Mouse (Mus musculus) neural tube, embryonic 14.5 days (tissue): ENCODE results near the gene Commd9. TPM values are rescaled to one million over a fixed set of nuclear protein-coding genes. Genes with fewer than 3 reads are reported as not detected.

Experiments used
- ATAC-seq: fragments of 200-750 bp; cut with Nextera tagmentation; 2 replicates; pipeline ENCODE4 v1.8.0; 2017; ENCODE audit warnings: low read depth, mild to moderate bottlenecking, moderate TSS enrichment, moderate library complexity
- H3K27ac ChIP-seq: fragments of 300-500 bp; sonication (generic); 2 replicates; pipeline ENCODE4 v1.5.1; 2014; ENCODE audit warnings: low read depth, mild to moderate bottlenecking, control low read depth, low read length, moderate library complexity, mixed read lengths
- H3K27me3 ChIP-seq: fragments of 300-500 bp; sonication (generic); 2 replicates; pipeline ENCODE4 v1.6.1; 2014; ENCODE audit warnings: low read length; ENCODE audit not compliant: control insufficient read depth, insufficient read depth
- H3K36me3 ChIP-seq: fragments of 300-500 bp; sonication (generic); 2 replicates; pipeline ENCODE4 v1.6.1; 2014; ENCODE audit warnings: low read length, mixed read lengths; ENCODE audit not compliant: control insufficient read depth, insufficient read depth
- H3K4me1 ChIP-seq: fragments of 300-500 bp; sonication (generic); 2 replicates; pipeline ENCODE4 v1.6.1; 2014; ENCODE audit warnings: low read length; ENCODE audit not compliant: control insufficient read depth, insufficient read depth
- H3K4me2 ChIP-seq: fragments of 300-500 bp; sonication (generic); 2 replicates; pipeline ENCODE4 v1.6.1; 2014; ENCODE audit warnings: mild to moderate bottlenecking, low read depth, low read length, control low read depth
- H3K4me3 ChIP-seq: fragments of 300-500 bp; sonication (generic); 2 replicates; pipeline ENCODE4 v1.5.1; 2014; ENCODE audit warnings: low read depth, low read length, control low read depth, mixed read lengths
- H3K9ac ChIP-seq: fragments of 300-500 bp; sonication (generic); replicated peaks from 2 replicates; pipeline ENCODE4 v1.6.1; 2014; ENCODE audit warnings: low read depth, mild to moderate bottlenecking, control low read depth, low read length, mixed read lengths
- H3K9me3 ChIP-seq: fragments of 300-500 bp; sonication (generic); 2 replicates; pipeline ENCODE4 v1.6.1; 2016; ENCODE audit warnings: low read length; ENCODE audit not compliant: control insufficient read depth
- WGBS: fragments of 180-500 bp; shearing (Covaris S2); extraction: QIAGEN DNeasy Blood & Tissue Kit; methylation state at CpG from one replicate; pipeline ENCODE4 v1.1.7; 2014; 5-methylcytosine and 5-hydroxymethylcytosine counted together
- polyA plus RNA-seq: library from polyadenylated mRNA; unstranded; fragments of >200 nt; fragmentation: Nextera tagmentation; extraction: Ambion mirVana; gene quantifications from 2 replicates; pipeline ENCODE4 v1.2.1, GENCODE M21; 2014

Commd9 gene
- polyA plus RNA-seq, 1 experiment from 2014 or later: 104 TPM

DNA sequence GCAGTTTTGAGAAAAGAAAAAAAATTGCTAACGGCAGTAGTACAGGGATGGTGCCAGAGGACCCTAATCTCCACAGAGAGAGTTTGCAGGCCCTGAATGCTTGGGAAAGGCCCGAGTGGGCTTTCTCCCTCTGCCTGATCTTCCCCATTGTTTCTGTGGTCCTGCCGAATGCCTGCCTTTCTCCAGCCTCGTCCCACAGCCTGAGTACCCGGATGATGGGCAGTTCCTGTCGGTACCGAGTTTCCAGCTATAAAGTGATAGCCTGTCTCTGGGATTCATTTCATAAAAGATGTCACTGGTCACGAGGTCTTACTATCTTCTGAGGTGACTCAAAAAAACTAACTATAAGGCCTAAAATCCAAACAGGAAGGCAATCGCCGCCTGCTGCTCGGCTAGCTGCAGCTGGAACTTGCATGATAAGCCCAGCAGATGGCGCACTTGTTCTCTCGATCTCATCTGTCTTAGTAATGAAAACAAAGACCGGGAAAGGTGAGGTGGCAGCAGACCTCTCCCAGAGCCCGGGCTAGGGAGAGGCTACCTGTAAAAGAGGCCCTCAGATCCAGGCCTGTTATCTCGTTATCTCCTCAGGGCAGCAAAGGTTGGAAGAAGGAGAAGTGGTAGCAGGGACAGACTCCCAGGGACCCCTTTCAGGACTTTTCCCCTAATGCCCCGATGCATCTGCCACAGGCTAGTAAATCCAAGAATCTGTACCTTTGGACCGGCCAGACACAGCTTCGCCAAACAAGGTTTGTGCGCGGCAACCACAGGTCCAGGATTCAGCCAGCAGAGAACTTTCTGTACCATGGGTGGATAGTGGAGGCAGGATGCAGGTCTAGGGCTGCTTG, 19.7 kb downstream of the Commd9 start:
- Histone ChIP-seq H3K9ac (peak overlapping the region; percentile 37; the same call in 1 of the 2 replicates), H3K27me3 (no peaks in the 10 kb centered on the region), H3K9me3 (no peaks in the 10 kb centered on the region), H3K4me2 (peak overlapping the region; percentile 30; the same call in 1 of the 2 replicates), H3K27ac (no peak overlapping the region), H3K36me3 (no peaks in the 10 kb centered on the region), H3K4me3 (no peak overlapping the region), H3K4me1 (peaks cover 4% of the 10 kb centered on the region)
- 25% methylated on average over 21 of the region's 21 CpGs for WGBS
- peak; percentile 75 for ATAC-seq

DNA sequence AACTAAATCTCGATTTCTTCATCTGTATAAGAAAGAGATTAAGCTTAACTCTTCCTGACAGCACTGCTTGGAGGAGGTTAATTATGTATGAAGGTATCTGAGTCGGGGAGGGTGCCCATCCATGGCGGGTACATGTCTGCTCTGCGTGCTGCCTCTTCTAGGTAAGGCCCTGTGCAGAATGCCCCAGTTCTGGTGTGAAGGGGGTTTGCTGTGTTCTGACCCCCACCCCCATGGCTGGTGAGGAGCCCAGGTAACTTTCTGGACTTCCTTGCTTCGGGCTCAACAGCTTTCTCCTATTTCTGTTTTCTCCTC, 20.3 kb downstream of the Commd9 start:
- Histone ChIP-seq H3K36me3 (no peaks in the 10 kb centered on the region), H3K4me2 (no peak overlapping the region), H3K27me3 (no peaks in the 10 kb centered on the region), H3K27ac (no peak overlapping the region), H3K9ac (peak overlapping the region; percentile 37; the same call in 1 of the 2 replicates), H3K4me3 (no peak overlapping the region), H3K4me1 (peaks cover 4% of the 10 kb centered on the region), H3K9me3 (no peaks in the 10 kb centered on the region)
- ATAC-seq: peak; percentile 45; the same call in 1 of the 2 replicates
- WGBS: 72% methylated on average over 5 of the region's 5 CpGs

DNA sequence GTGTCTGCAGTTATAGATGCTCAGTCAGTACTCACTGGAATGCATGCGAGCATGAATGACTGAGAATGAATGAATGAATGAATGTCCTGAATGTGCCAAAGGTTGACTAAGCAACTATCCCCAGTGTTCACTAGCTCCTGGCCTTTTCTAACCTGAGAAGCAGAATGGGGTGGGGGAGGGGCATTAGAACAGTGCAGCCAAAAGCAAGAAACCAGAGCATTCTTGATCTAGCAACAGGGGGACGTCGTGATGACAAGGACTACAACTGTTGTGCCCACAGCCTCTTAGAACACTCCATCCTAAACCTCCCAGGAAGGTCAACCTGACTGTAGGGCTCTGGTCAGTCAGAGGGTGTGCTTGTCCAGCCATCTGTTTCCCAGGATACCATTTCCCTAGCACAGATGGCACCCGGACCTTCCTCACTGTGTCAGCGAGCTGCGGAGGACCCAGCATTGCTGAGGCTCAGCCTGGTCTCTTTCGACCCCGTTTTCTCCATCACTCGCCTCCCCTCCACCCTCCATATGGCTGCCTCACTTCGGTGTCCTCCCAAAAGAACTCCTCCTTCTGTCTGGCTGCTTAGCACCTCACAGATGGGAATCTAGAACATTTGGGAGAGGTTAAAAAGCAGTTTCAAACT, 21.5 kb downstream of the Commd9 start:
- Histone ChIP-seq H3K27me3 (no peaks in the 10 kb centered on the region), H3K4me3 (no peak overlapping the region), H3K4me1 (peaks cover 4% of the 10 kb centered on the region), H3K36me3 (no peaks in the 10 kb centered on the region), H3K27ac (no peak overlapping the region), H3K9me3 (no peaks in the 10 kb centered on the region), H3K4me2 (no peak overlapping the region), H3K9ac (0 out of 2 replicates have a peak overlapping the region, but pooled peaks have one; percentile 11)
- no peak for ATAC-seq
- WGBS: 58% methylated on average over 10 of the region's 10 CpGs

DNA sequence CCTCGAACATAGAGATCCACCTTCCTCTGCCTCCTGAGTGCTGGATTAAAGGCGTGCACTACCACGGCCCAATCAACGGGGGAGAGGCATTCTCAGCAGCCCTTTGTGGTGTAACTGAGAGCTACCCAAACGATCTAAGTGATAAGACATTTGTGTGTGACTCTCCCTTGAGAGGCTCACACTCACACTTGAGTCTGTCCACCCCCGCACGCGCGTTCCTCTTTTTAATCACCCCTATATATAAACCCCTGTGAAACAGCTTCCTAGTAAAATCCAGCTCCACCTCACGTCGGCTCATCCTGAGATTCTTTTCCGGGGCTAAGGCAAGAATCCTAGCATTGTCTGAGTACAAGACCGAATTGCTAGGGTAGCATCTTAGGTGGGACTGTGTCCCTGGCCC, 22.7 kb downstream of the Commd9 start:
- no peak overlapping the region for H3K9ac ChIP-seq
- no peaks in the 10 kb centered on the region for H3K9me3 ChIP-seq
- H3K4me3 ChIP-seq: no peak overlapping the region
- H3K27ac ChIP-seq: no peak overlapping the region
- no peak for ATAC-seq
- no peak overlapping the region for H3K4me2 ChIP-seq
- H3K4me1 ChIP-seq: peaks cover 4% of the 10 kb centered on the region
- whole genome bisulfite sequencing: 74% methylated on average over 13 of the region's 13 CpGs
- no peaks in the 10 kb centered on the region for H3K36me3 ChIP-seq
- no peaks in the 10 kb centered on the region for H3K27me3 ChIP-seq

GRCm38 (mm10) chr2:101909326-101910080, 23.5 kb downstream of the Commd9 start:
- no peak overlapping the region for H3K4me2 ChIP-seq
- H3K27me3 ChIP-seq: no peaks in the 10 kb centered on the region
- no peaks in the 10 kb centered on the region for H3K9me3 ChIP-seq
- 80% methylated on average over 15 of the region's 15 CpGs for WGBS
- no peak overlapping the region for H3K4me3 ChIP-seq
- H3K27ac ChIP-seq: no peak overlapping the region
- peaks cover 4% of the 10 kb centered on the region for H3K4me1 ChIP-seq
- H3K9ac ChIP-seq: no peak overlapping the region
- H3K36me3 ChIP-seq: no peaks in the 10 kb centered on the region
- ATAC-seq: no peak

DNA sequence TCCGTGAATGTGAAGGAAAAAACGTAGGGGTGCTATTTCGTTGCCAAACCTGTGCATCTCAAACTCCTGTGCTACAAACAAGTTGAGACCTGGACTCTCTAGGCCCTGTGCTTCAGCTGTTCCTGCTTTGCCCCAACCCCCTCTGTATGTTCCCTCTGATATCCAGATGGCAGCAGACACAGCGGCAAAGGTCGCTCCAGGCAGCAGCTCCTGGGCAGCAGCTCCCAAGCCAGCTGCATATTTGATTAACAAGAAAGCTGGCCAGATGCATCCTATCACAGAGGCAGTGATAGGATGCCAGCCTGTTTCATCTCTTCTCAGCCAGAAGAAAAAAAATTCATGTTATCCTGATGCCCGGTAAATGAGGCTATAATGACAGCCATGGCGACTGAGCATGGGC, 32.5 kb downstream of the Commd9 start:
- Histone ChIP-seq H3K9ac (no peak overlapping the region), H3K4me1 (0 out of 2 replicates have a peak, but pooled peaks cover 6% of the 10 kb centered on the region), H3K27me3 (no peaks in the 10 kb centered on the region), H3K4me2 (no peak overlapping the region), H3K36me3 (no peaks in the 10 kb centered on the region), H3K27ac (no peak overlapping the region), H3K4me3 (no peak overlapping the region), H3K9me3 (no peaks in the 10 kb centered on the region)
- ATAC-seq: no peak
- WGBS: 72% methylated on average over 7 of the region's 7 CpGs

DNA sequence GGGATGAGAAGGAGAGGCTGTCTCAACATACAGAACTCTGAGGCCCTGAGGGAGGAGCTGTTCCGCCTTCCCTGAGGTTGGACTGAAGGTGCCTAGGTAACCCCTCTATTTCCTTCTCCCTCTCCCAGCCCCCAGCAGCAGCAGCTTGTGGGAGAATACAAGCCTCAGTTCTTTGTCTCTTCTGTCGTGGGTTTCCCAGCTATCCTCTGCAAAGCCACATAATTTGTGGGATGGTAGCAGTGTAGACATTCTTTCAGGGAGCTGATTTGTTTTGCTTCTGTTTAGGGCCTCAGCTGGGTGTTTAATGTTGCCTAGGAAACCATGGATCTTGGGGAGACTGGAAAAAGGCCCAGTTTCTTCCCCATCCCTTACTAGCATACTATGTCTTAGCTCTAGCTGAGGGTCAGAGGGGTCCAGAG, 34.1 kb downstream of the Commd9 start:
- Histone ChIP-seq H3K27ac (peak overlapping the region; percentile 34; the same call in 1 of the 2 replicates), H3K4me1 (0 out of 2 replicates have a peak, but pooled peaks cover 6% of the 10 kb centered on the region), H3K36me3 (no peaks in the 10 kb centered on the region), H3K4me3 (no peak overlapping the region), H3K9me3 (no peaks in the 10 kb centered on the region), H3K27me3 (no peaks in the 10 kb centered on the region), H3K4me2 (no peak overlapping the region), H3K9ac (no peak overlapping the region)
- WGBS: 8% methylated on average over 2 of the region's 2 CpGs
- peak; percentile 86 for ATAC-seq

DNA sequence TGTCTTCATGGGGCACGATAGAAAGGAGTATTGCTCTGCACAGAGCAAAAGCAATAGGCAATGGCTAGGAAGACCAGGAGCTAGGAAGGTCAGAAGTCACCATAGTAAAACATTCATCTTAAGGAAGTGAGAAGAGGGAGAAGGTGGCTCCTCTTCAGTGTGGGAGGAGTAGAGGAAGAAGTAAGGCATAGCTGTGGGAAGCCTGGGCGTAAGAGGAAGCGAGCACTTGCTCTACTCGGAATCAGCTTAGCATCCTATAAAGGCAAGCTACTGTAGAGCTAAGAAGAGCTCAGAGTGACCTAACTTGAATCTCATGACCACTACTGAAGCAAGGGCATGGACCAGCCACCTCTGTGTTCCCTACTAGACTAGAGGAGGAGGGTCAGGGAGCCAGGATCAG, 36.3 kb downstream of the Commd9 start:
- Histone ChIP-seq H3K4me1 (0 out of 2 replicates have a peak, but pooled peaks cover 6% of the 10 kb centered on the region), H3K4me3 (no peak overlapping the region), H3K4me2 (no peak overlapping the region), H3K36me3 (no peaks in the 10 kb centered on the region), H3K27ac (no peak overlapping the region), H3K27me3 (no peaks in the 10 kb centered on the region), H3K9me3 (no peaks in the 10 kb centered on the region), H3K9ac (no peak overlapping the region)
- no peak for ATAC-seq
- WGBS: 96% methylated on average over 4 of the region's 4 CpGs
